9 mouse cellular contexts compared by ENCODE assay signal in the genomic region with DNA sequence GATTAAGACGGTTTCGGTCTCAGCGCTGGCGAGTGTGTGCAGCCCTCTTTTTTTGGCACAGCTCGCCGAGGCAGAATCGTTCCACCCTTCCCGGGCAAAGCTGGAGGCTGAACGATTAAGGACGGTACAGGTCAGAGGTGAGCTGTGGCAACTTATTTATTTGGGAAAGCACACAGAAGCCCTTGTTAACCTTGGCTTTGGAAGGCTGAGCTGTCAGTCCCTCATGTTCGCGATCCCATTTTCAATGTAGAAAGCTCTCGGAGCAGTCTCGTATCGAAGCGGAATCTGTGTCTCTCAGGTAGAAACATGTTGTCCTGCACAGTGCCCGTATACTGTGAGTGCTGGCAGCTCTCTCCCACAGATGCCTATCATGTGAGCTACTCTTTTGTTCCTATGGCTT.
A peak's percentile ranks its signal among the peaks of the same experiment; 100 is the strongest.
DNase-seq lines count a peak whose midpoint lies in the region; ATAC-seq lines count a peak whose summit lies in the region.
"Had no signal": no experiment of that assay in that cellular context is flagged by ENCODE, and none has a peak within 500 bp of the region (broad histone marks: within the 10 kb centered on the region; RNA-seq: fewer than 3 reads in every experiment).

No protein-coding gene starts in this region.

- H3K4me3 ChIP-seq in heart, embryonic 13.5 days: peak overlapping the region; percentile 24
- H3K4me3 ChIP-seq in limb, embryonic 11.5 days (ENCODE audit: low read depth, low read length): no peak overlapping the region
- H3K4me3 ChIP-seq: liver, embryonic 13.5 days had no signal

- H3K4me1 ChIP-seq in heart, embryonic 13.5 days: peaks cover 15% of the 10 kb centered on the region
- H3K4me1 ChIP-seq in limb, embryonic 11.5 days (ENCODE audit: control insufficient read depth, insufficient read depth, low read length): no peaks in the 10 kb centered on the region; the same call in 1 of the 2 replicates
- H3K4me1 ChIP-seq: liver, embryonic 13.5 days had no signal

- H3K27ac ChIP-seq in heart, embryonic 13.5 days (replicated peaks): no peak overlapping the region
- no peak overlapping the region; the same call in 1 of the 2 replicates for H3K27ac ChIP-seq in limb, embryonic 11.5 days (replicated peaks; ENCODE audit: low read depth, low read length)
- H3K27ac ChIP-seq: liver, embryonic 13.5 days had no signal

- H3K27me3 ChIP-seq in heart, embryonic 13.5 days (replicated peaks): no peaks in the 10 kb centered on the region
- no peaks in the 10 kb centered on the region for H3K27me3 ChIP-seq in limb, embryonic 11.5 days (ENCODE audit: control insufficient read depth, insufficient read depth, low read length)
- H3K27me3 ChIP-seq: liver, embryonic 13.5 days had no signal

- H3K4me2 ChIP-seq in heart, embryonic 13.5 days: peak overlapping the region; percentile 59
- peak overlapping the region; percentile 20; the same call in 1 of the 2 replicates for H3K4me2 ChIP-seq in limb, embryonic 11.5 days (ENCODE audit: low read depth, severe bottlenecking)
- H3K4me2 ChIP-seq: liver, embryonic 13.5 days had no signal

- H3K36me3 ChIP-seq in heart, embryonic 13.5 days: no peaks in the 10 kb centered on the region
- H3K36me3 ChIP-seq in limb, embryonic 11.5 days (ENCODE audit: control insufficient read depth, insufficient read depth, low read length): no peaks in the 10 kb centered on the region
- H3K36me3 ChIP-seq: liver, embryonic 13.5 days had no signal

- ATAC-seq in heart, embryonic 13.5 days (ENCODE audit: extremely low read depth, insufficient number of reproducible peaks, low FRiP score, low TSS enrichment): no peak
- no peak for ATAC-seq in limb, embryonic 11.5 days (ENCODE audit: insufficient number of reproducible peaks, low FRiP score, low TSS enrichment, low read depth)

- no peak overlapping the region for H3K9ac ChIP-seq in heart, embryonic 13.5 days
- H3K9ac ChIP-seq in limb, embryonic 11.5 days (ENCODE audit: low read length): no peak overlapping the region
- H3K9ac ChIP-seq: liver, embryonic 13.5 days had no signal

- no peaks in the 10 kb centered on the region for H3K9me3 ChIP-seq in heart, embryonic 13.5 days
- no peaks in the 10 kb centered on the region for H3K9me3 ChIP-seq in limb, embryonic 11.5 days (ENCODE audit: control insufficient read depth, low read length)
- H3K9me3 ChIP-seq: liver, embryonic 13.5 days had no signal

- no peak for DNase-seq in heart, postnatal 4 days
- DNase-seq in urinary bladder, postnatal 14 days (ENCODE audit: low spot score): peak; percentile 50
- DNase-seq in urinary bladder, postnatal 10 days (ENCODE audit: low spot score): no peak
- DNase-seq in limb, embryonic 11.5 days (ENCODE audit: low spot score): no peak
- no peak for DNase-seq in cerebellum, adult 11 months
- no peak for DNase-seq in T-cell, adult 2 months (ENCODE audit: low spot score)
- DNase-seq in testis, postnatal 14 days (ENCODE audit: low spot score): no peak
- DNase-seq: liver, embryonic 13.5 days had no signal

- 58% methylated on average over 17 of the region's 17 CpGs for WGBS in heart, embryonic 13.5 days
- WGBS in limb, embryonic 11.5 days: 62% methylated on average over 17 of the region's 17 CpGs
